Mouse (Mus musculus) thymus, postnatal 14 days (tissue): Measurements from ENCODE around the gene Kncn.

Source experiments
- DNase-seq: peaks from one replicate; pipeline ENCODE4 v3.0.0; 2021

Gene Kncn

DNA sequence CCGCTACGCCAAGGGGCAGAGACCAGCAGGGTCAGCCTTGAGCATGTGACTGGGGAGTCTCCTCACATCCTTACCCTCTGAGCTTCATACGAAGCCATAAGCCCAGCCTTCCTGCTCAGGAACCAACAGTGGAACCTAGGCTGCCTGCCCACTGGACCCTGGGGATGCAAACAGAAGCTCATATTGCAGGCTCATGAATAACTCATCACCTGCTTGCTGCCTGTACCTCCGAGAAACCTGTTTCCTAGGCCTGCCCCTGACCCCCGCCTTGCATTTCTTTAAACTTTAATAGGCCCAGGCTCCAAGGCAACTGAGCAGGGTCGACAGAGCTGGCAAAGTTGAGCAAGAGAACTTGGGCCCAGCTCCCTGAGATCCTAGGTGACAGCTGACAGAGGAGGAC, at the start of gene Kncn:
Gene Kncn (plus strand): TSS at position 379 of the 400 bp plus-strand sequence.
- no peak for DNase-seq

- no peak for DNase-seq
Measured at GRCm38 (mm10) chr4:115835576-115835975, 48.6 kb upstream of the Kncn start.

DNA sequence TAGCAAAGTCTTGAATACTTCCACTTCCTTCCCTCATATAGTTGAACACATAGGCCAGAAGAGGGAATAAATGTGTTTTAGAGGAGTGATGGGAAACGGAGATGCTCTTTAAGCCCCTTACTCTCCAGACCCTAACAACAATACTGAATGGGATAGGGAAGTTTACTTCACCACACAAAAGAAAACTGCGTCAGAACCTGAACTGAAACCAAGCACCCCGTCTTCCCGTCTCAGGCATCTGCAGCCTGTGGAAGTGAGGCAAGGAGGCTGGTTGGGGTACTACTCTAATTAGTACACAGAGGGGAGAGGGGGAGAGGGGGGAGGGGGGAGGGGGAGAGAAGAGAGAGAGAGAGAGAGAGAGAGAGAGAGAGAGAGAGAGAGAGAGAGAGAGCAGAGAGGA, 46.0 kb upstream of the Kncn start:
- DNase-seq, result peak; percentile 28

- DNase-seq, result peak; percentile 97
Measured at GRCm38 (mm10) chr4:115838696-115839641, 45.2 kb upstream of the Kncn start, which contains the start of gene Mknk1. TSS of gene Mknk1 (plus strand) at chr4:115839198.

GRCm38 (mm10) chr4:115839956-115840355, 44.2 kb upstream of the Kncn start:
- no peak for DNase-seq

DNA sequence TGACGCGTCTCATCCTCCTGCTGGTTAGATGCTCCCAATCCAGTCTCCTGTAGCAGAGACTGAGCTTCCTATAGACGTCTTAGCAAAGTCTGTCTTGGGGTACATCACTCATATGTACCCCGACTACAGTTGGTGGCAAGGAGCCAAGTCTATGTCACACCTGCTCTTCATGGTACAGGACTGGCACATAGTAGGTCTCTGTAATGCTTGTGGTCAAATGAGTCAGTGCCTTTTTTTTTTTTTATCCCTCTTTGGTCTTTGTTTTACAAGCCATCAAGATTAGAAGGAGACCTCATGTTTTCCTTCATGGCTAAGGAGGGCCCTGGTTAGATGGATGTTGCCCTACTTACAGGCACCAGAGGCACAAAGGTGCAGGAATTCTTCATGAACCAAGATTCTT, 43.4 kb upstream of the Kncn start:
- no peak for DNase-seq

DNA sequence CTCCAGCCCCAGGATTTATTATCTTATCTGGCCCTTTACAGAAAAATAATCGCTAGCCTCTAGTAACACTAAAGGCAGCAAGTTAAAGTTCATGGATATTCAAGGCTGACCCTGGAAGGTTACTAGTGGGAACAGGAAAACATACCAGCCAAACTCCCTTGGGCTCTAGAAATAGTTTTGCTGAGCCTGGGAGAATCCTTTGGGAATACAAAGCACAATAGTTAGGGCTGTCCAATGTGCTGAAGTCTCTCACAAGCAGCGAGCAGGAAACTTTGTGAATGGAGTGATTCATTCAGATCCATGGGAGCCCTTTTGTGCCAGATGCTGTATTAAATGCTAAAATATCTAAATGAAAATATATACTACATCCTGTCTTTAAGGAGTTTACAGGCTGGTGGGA, 37.5 kb upstream of the Kncn start:
- no peak for DNase-seq

- DNase-seq, result no peak
Measured at GRCm38 (mm10) chr4:115847377-115847776, 36.8 kb upstream of the Kncn start.

DNA sequence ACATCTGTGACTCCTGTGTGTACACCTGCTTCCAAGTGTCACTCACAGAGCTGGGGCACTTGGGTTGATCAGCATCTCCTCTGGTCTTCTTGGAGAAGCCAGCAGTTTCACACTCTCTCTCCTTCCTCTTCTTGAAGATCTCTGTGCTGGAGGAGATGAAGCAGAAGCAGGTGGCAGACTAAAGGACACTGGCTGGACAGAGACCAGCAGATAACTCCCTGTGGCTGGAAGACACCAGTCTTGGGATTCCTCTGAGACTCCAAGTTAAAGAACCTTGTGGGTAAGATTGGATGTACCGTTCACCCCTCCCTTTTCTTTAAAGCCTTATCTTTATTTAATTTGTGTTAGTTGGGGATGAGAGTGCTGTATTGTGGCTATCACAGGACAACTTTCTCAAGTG, 36.1 kb upstream of the Kncn start:
- no peak for DNase-seq

- DNase-seq, result no peak
Measured at GRCm38 (mm10) chr4:115848990-115849677, 35.1 kb upstream of the Kncn start.

GRCm38 (mm10) chr4:115850111-115850510, 34.1 kb upstream of the Kncn start:
- DNase-seq, result no peak

GRCm38 (mm10) chr4:115850631-115851030, 33.6 kb upstream of the Kncn start:
- DNase-seq, result no peak

DNA sequence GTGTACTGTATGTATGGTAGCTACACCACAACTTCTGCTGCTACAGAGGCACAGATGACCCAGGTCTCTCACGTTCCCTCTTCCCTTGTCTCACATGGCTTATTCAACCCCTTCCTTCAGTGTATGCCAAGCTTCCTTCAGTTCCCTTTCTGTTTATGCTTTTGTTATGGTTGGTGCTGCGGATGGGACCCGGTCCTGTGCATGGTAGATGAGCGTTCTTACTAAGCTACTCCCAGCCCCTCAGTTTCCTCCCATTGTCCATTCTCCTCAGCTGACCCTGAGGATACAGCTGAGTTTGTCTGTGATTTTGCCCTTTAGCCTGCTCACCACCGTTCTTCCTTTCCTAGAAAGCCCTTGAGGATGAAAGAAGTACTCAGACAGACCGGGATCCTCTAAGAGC, 32.6 kb upstream of the Kncn start:
- DNase-seq, result no peak

GRCm38 (mm10) chr4:115855100-115855499, 29.1 kb upstream of the Kncn start:
- DNase-seq, result no peak

- DNase-seq, result no peak
Measured at GRCm38 (mm10) chr4:115855609-115856008, 28.6 kb upstream of the Kncn start.

DNA sequence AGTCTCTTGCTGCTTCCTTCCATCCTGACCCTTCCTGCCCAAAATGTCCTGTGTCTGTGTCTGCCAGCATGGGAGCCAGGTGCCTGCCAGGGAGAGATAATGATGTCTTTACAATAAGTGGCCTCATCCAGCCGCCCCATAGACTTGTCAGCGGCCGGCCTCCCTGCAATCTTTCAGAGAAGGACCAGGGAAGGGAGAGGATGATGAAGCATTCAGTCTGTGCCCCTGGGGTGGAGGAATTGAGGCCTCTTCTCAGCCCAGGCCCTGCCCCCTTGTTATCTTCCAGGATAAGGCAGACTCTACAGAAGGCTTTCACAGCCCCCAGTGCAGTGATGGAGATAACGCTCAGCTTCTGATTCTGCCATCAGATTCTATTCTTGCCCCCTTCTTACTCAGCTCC, 27.9 kb upstream of the Kncn start:
- DNase-seq, result no peak

DNA sequence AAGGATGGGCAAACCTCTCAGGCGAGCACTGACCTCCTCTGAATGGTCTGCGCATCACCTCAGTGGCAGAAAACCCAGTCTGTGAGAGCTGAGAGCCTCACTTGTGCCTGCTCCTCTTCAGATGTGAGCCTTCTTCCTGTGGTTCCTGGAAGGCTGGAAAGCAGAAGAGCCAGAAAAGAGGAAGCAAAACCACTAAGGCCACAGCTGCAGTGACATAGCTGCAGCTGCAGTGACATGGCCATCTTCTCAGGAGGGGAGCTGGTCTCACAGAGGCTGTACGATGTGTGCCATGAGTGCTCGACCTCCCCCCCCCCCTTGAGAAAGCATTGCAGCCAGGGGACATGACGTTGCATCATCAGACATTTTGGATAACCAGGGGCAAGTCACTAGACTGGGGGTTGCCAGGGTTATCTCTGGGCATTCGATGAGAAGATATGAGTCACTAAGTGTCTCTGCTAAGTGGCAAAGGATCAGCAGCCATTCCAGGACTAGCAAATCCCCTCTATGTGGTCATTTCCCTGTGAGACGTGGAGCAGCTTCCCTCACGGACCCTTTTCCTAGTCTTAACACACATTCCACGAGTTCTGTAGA, 26.8 kb upstream of the Kncn start:
- no peak for DNase-seq

DNA sequence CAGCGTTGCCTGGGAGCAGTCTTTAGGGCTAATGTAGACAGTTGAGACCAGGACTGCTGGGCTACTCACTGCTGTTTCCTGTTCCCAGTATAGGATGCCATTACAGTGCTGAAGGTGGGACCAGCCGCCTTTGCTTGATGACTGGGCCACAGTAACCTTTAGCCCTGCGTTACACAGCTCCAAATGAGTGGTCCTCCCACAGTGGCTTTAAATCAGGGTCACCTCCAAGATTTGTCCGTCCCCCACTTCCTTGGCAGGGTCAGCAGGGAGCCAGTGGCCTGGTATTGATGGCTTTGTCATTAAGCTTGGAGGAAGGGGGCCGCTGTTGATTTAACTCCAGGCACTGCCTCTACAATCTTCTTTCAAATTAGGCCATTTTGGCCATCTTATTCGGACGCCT, 20.8 kb upstream of the Kncn start:
- no peak for DNase-seq

GRCm38 (mm10) chr4:115863880-115864279, 20.3 kb upstream of the Kncn start:
- no peak for DNase-seq

DNA sequence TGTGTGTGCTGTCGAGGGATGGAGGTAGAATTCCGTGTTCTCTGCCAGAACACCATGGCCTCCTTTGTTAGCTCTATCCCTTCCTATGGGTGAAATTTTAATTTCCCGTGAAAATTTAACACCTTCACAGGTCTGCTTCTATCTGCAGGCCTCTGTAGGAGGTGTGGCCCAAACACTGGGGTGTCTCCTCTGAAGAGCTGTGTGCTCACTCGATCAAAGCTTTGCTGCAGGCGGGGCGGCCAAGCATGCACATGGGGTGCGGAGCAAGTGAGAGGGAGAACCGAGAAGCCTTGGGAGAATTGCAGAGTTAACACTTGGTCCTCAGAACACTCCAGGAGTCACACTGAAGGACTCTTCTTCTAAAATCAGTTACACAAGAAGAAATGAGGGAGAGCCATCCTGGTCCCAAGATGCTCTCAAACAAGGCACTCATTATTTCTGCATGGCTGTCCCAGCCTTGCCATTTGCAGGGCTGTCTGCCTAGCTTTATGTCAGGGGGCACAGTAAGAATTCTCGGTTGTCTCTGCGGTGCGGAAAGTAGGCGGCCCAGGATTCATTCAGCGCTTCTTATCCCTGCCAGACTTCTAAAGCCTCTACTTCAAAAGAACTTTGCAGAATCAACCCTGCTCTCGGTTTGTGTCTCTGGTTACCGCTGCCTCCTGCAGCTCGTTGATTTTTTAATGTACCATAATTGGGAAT, 14.5 kb upstream of the Kncn start:
- DNase-seq, result no peak

GRCm38 (mm10) chr4:115873231-115873630, 11.0 kb upstream of the Kncn start:
- no peak for DNase-seq

DNA sequence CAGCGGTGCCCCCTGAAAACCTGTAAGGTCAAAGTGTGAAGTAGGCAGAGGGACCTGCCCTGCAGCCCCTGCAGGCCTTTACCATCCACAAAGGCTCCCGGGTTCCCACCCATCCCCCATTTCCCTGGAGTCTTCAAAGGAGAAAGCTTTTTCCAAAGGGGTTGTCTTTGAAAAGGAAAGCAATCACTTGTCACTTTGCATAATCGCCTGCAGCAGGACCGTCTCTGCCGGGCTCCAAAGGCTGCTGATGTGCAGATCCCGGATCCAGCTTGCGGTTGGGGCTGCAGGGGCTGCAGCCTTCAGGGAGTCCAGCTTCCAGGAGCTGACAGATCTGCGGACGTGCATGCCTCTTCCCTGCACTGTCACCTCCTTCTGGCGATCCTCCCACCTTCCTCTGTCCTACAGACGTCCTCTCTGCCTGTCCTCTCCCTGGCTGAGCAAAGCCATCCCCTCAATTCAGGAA, 6.0 kb upstream of the Kncn start:
- DNase-seq, result no peak

DNA sequence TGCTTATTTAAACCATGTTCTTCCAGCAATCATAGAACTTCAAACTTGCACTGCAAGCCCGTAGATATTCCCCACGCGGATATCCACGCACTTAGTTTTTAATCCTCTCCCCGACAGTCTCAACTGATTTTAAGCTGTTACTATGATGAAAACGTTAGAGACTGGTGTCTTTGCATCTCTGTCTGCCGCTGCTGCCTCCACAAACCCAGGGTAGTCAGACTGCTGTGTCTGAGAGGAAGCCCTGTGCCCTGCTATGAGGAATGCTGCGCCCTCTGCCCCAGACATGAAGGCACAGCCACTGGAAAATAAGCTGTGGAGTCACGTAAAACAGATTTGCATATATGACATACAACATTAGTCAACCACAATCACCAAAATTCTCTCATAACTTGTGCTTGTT, 5.4 kb upstream of the Kncn start:
- DNase-seq, result no peak
